Mouse (Mus musculus) C2C12 (cell line): ENCODE measurements around the gene Fyn.

Experiments
- CTCF ChIP-seq: IDR thresholded peaks from one replicate; pipeline ENCODE4 v1.5.1; 2011; ENCODE audit not compliant: control insufficient read depth, insufficient read depth, insufficient read length
- MAX ChIP-seq: IDR thresholded peaks from one replicate; pipeline ENCODE4 v1.6.1; 2011; ENCODE audit warnings: mild to moderate bottlenecking, control low read depth
- MYOG ChIP-seq: IDR thresholded peaks from one replicate; pipeline ENCODE4 v1.6.1; 2011; ENCODE audit not compliant: control insufficient read depth, insufficient read length; ENCODE audit errors: extremely low read depth

DNA sequence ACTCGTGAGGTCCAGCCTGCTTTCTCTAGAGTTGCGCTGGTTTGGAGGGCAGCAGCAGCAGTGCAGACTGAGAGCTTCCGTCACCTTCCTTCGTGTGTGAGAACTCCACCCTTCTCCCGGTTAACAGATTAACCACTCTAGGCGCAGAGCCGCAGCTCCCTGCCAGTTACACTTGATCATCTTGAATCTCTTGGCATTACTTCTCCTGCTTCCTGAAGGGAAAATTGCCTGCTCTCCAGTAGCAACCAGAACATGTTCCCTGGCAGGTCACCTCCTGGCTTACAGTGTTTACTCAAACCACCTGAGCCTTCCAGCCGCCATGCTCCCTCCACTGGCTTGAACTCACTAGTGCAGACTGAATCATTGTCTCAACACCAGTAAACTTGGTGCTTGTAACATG lies 94.1 kb downstream of the Fyn start:
- no peak for TF ChIP-seq CTCF
- no peak for TF ChIP-seq MAX
- TF ChIP-seq MYOG: no peak
